Mouse (Mus musculus): ENCODE measurements around the gene Hip1r.

DNA sequence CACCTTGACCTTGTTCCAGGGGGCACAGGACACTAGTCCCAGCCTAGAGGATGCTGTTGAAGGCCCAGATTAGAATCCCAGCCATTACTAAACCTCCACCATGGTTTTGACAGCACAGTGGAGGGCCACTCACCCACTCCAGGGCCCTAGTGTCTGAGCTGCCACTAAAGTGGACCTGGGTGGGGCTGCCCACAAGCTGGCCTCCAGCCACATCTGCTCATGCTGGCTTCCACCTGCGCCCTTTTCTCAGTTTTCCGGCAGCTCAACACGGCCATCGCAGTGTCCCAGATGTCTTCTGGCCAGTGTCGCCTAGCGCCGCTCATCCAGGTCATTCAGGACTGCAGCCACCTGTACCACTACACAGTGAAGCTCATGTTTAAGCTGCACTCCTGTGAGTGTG is 21.0 kb downstream of the Hip1r start:
- TF ChIP-seq POLR2A (IDR thresholded peaks at IDR 0.05; ENCODE audit: borderline replicate concordance, control insufficient read depth, low read depth, low read length) (no peak), CTCF (IDR thresholded peaks at IDR 0.05; ENCODE audit: control insufficient read depth, insufficient read depth, low read length) (no peak)

Measured in bone marrow, adult 2 months (tissue).